Mouse (Mus musculus): ENCODE measurements at regions not wholly inside any gene's neighbourhood (a gene's known extent, or its start where the extent isn't known, plus 50 kb on each side); places are given as distances from the start of the nearest gene placed in this dataset.

DNA sequence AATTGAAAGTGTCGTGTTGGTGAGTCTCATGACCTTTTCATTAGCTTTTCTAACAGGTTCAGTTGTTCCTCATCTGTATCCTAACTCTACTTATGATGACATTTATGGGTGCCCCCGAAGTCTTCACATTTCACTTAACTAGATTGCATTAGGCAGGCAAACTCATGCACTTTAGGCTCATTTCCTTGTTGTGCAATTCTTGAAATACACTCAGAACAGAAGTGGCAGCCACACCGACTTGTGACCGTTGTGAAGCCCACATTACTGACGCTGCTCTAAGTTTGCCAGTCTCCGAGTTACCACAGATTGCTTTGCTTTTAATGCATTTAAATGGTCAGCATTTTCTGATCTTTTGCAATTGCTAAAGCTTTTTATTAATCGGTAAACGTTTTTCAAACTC, 414.8 kb downstream of the Trim52 start:
- no peak overlapping the region for H3K27ac ChIP-seq (ENCODE audit: low read length)
- no peaks in the 10 kb centered on the region for H3K4me1 ChIP-seq (ENCODE audit: control insufficient read depth, low read depth, low read length)
- 53% methylated on average over 8 of the region's 8 CpGs for WGBS (ENCODE audit: insufficient replicate concordance)
- H3K9me3 ChIP-seq (replicated peaks; ENCODE audit: control insufficient read depth, low read length) = no peaks in the 10 kb centered on the region
- ATAC-seq (ENCODE audit: low read depth) = no peak
- H3K36me3 ChIP-seq (ENCODE audit: control insufficient read depth, insufficient read depth) = no peaks in the 10 kb centered on the region
- no peak overlapping the region for H3K4me3 ChIP-seq (ENCODE audit: low read depth, low read length)
- no peak overlapping the region for H3K4me2 ChIP-seq (ENCODE audit: low read depth, low read length)
- H3K9ac ChIP-seq (ENCODE audit: low read depth, low read length) = no peak overlapping the region
- H3K27me3 ChIP-seq (ENCODE audit: control insufficient read depth, insufficient read depth, low read depth, low read length) = no peaks in the 10 kb centered on the region

DNA sequence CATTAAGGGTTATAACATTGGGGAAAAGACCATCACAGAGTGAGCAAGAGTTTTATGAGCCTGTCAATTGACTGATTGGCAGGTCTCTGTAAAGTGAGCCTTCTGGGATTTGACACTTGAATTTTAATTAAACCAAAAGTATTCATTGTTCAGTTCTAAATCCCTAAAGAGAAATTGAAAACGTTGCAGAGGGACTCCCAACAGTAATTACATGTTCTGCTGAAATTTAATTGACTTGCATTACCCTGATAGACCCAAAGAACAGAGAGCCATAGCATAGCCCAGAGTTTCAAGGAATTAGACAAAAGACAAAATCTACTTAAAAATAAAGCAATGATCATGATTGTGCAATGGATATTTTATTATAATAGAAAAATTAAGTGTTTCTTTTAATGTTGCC, 444.2 kb downstream of the Trim52 start:
- Histone ChIP-seq H3K9me3 (replicated peaks; ENCODE audit: control insufficient read depth, low read length) (no peaks in the 10 kb centered on the region), H3K9ac (ENCODE audit: low read depth, low read length) (no peak overlapping the region), H3K4me1 (ENCODE audit: control insufficient read depth, low read depth, low read length) (no peaks in the 10 kb centered on the region), H3K27ac (ENCODE audit: low read length) (no peak overlapping the region), H3K4me3 (ENCODE audit: low read depth, low read length) (no peak overlapping the region), H3K36me3 (ENCODE audit: control insufficient read depth, insufficient read depth) (no peaks in the 10 kb centered on the region), H3K4me2 (ENCODE audit: low read depth, low read length) (no peak overlapping the region), H3K27me3 (ENCODE audit: control insufficient read depth, insufficient read depth, low read depth, low read length) (no peaks in the 10 kb centered on the region)
- WGBS (ENCODE audit: insufficient replicate concordance) = 14% methylated on average over 1 of the region's 1 CpGs
- ATAC-seq (ENCODE audit: low read depth) = no peak

DNA sequence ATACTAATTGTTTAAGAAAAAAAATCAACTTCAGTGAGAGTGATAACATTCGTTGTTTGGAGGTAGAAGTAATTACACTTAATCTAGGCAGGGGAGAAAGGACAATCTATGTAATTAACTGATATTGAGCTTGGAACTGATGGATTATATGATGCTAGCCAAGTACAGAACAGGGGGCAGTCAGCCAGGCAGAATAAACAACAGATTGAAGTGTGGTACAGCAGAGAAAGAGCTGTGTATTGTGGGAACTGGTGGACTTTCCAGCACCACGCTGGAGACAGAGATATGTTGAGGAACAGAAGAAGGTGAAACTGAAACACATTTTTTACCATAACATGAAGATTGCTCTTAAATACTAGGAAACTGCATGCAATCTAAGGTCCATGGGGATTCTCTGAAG, 473.3 kb downstream of the Trim52 start:
- no peaks in the 10 kb centered on the region for H3K36me3 ChIP-seq (ENCODE audit: control insufficient read depth, insufficient read depth)
- no peaks in the 10 kb centered on the region for H3K4me1 ChIP-seq (ENCODE audit: control insufficient read depth, low read depth, low read length)
- WGBS (ENCODE audit: insufficient replicate concordance) = 61% methylated on average over 2 of the region's 2 CpGs
- H3K4me3 ChIP-seq (ENCODE audit: low read depth, low read length) = no peak overlapping the region
- H3K9me3 ChIP-seq (replicated peaks; ENCODE audit: control insufficient read depth, low read length) = no peaks in the 10 kb centered on the region
- no peak overlapping the region for H3K4me2 ChIP-seq (ENCODE audit: low read depth, low read length)
- H3K27ac ChIP-seq (ENCODE audit: low read length) = no peak overlapping the region
- H3K9ac ChIP-seq (ENCODE audit: low read depth, low read length) = no peak overlapping the region
- no peak for ATAC-seq (ENCODE audit: low read depth)
- H3K27me3 ChIP-seq (ENCODE audit: control insufficient read depth, insufficient read depth, low read depth, low read length) = no peaks in the 10 kb centered on the region

DNA sequence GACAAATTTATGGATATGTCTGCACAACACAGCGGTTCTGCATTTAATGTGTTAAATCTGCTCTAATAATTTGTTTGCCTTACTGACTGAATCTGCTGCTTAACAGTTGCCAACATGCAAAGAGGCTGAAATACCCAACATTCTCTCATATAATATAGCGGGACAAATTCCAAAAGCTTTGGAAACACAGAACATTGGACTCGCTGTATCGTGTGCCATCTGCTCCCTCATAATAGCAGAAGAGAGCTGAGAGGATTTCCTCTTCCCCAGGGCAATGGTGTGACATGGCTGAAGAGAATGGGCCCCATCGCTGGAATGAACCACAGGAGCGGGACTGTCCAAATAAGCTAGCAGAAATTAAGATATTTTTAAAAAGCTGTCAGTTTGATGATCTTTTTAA, 475.9 kb downstream of the Trim52 start:
- Histone ChIP-seq H3K4me1 (ENCODE audit: control insufficient read depth, low read depth, low read length) (no peaks in the 10 kb centered on the region), H3K9me3 (replicated peaks; ENCODE audit: control insufficient read depth, low read length) (no peaks in the 10 kb centered on the region), H3K4me3 (ENCODE audit: low read depth, low read length) (no peak overlapping the region), H3K9ac (ENCODE audit: low read depth, low read length) (no peak overlapping the region), H3K4me2 (ENCODE audit: low read depth, low read length) (no peak overlapping the region), H3K36me3 (ENCODE audit: control insufficient read depth, insufficient read depth) (no peaks in the 10 kb centered on the region), H3K27me3 (ENCODE audit: control insufficient read depth, insufficient read depth, low read depth, low read length) (no peaks in the 10 kb centered on the region), H3K27ac (ENCODE audit: low read length) (no peak overlapping the region)
- 58% methylated on average over 6 of the region's 6 CpGs for WGBS (ENCODE audit: insufficient replicate concordance)
- ATAC-seq (ENCODE audit: low read depth) = no peak

DNA sequence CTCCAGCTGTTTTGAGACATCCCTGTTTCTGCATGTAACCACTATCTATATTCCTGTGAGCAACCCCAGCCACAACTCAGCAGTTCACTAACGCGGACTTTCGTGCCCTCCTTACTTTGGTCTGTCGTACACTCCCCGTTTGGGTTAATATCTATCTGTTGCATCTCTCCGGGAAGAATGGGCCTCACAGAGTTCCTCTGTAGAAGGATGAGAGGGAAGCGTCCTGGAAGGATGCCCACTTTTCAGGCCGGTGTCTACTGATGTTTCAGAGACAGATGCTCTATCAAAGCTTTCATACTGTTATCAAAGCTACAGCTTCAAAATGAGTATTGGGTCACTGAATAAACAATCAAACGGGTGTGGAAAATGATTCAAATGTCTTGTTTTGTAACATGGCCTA, 487.4 kb downstream of the Trim52 start:
- Histone ChIP-seq H3K4me1 (ENCODE audit: control insufficient read depth, low read depth, low read length) (no peaks in the 10 kb centered on the region), H3K27me3 (ENCODE audit: control insufficient read depth, insufficient read depth, low read depth, low read length) (no peaks in the 10 kb centered on the region), H3K27ac (ENCODE audit: low read length) (no peak overlapping the region), H3K36me3 (ENCODE audit: control insufficient read depth, insufficient read depth) (no peaks in the 10 kb centered on the region), H3K9me3 (replicated peaks; ENCODE audit: control insufficient read depth, low read length) (no peaks in the 10 kb centered on the region), H3K4me2 (ENCODE audit: low read depth, low read length) (no peak overlapping the region), H3K4me3 (ENCODE audit: low read depth, low read length) (no peak overlapping the region), H3K9ac (ENCODE audit: low read depth, low read length) (no peak overlapping the region)
- WGBS (ENCODE audit: insufficient replicate concordance) = 73% methylated on average over 9 of the region's 9 CpGs
- no peak for ATAC-seq (ENCODE audit: low read depth)

DNA sequence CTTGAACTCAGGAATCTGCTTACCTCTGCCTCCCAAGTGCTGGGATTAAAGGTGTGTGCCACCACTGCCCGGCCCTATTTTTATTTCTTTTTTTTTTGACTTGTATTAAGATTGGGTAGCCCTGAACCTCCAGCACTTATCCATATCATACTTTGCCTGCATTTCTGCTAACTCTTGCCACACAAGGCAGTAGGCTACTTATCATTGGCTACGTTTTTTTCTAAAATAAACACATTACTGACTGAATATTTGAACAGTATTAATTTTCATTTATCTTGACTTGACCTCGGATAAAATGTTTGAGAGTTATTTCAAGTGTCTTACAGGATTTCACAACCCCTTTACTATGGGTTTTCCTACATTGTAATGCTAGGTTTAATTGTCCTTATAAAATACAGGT, 488.0 kb downstream of the Trim52 start:
- ATAC-seq (ENCODE audit: low read depth) = no peak
- WGBS (ENCODE audit: insufficient replicate concordance) = 50% methylated on average over 3 of the region's 3 CpGs
- Histone ChIP-seq H3K9ac (ENCODE audit: low read depth, low read length) (no peak overlapping the region), H3K4me3 (ENCODE audit: low read depth, low read length) (no peak overlapping the region), H3K27me3 (ENCODE audit: control insufficient read depth, insufficient read depth, low read depth, low read length) (no peaks in the 10 kb centered on the region), H3K4me1 (ENCODE audit: control insufficient read depth, low read depth, low read length) (no peaks in the 10 kb centered on the region), H3K27ac (ENCODE audit: low read length) (no peak overlapping the region), H3K36me3 (ENCODE audit: control insufficient read depth, insufficient read depth) (no peaks in the 10 kb centered on the region), H3K4me2 (ENCODE audit: low read depth, low read length) (no peak overlapping the region), H3K9me3 (replicated peaks; ENCODE audit: control insufficient read depth, low read length) (no peaks in the 10 kb centered on the region)

DNA sequence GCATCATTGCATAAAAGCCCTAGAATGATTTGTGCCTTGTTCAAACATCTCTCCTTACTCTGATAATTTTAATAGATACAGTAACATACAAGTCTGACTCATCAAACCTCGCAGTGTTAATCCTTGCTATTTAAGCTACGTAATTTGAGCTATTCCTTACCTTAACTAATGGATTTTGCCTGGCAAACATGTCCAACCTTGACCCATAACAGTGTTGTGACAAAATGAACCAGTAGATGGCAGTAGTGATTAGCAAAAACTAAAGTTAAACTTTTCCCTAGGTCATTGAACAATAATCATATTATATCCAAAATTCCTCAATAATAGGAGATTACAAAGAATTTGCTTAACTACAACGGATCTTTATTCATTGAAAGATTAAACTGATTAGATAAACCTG, 501.0 kb downstream of the Trim52 start:
- no peaks in the 10 kb centered on the region for H3K36me3 ChIP-seq (ENCODE audit: control insufficient read depth, insufficient read depth)
- no peaks in the 10 kb centered on the region for H3K4me1 ChIP-seq (ENCODE audit: control insufficient read depth, low read depth, low read length)
- no peaks in the 10 kb centered on the region for H3K27me3 ChIP-seq (ENCODE audit: control insufficient read depth, insufficient read depth, low read depth, low read length)
- WGBS (ENCODE audit: insufficient replicate concordance) = 12% methylated on average over 3 of the region's 3 CpGs
- ATAC-seq (ENCODE audit: low read depth) = no peak
- no peak overlapping the region for H3K9ac ChIP-seq (ENCODE audit: low read depth, low read length)
- no peak overlapping the region for H3K4me3 ChIP-seq (ENCODE audit: low read depth, low read length)
- H3K4me2 ChIP-seq (ENCODE audit: low read depth, low read length) = no peak overlapping the region
- H3K9me3 ChIP-seq (replicated peaks; ENCODE audit: control insufficient read depth, low read length) = no peaks in the 10 kb centered on the region
- no peak overlapping the region for H3K27ac ChIP-seq (ENCODE audit: low read length)

DNA sequence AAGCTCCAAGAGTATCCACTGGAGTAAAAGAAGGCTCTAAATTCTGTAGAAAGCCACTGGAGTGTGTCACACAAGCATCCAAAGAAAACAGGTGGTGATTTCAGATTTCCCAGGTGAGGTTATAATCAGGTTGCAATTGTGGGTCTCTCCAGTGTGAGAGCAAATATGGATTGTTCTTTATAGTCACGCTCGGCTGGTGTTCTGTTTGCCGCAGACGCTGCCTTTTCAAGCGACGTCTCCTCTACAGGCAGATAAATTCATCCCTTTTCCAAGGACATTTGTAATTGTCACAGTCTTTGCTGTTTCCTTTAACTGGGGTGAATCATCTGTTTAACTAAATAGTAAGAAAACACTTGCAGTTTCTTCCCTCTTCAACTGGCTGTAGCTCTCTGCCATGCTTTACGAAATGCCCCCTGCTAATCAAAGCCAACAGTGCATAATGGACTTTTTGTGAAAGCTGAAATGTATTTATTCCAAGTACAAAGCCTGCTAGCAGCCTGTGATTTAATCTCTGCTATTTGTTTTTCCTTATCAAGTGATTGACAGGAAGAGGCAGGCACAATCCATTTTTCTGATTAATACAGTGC, 502.4 kb downstream of the Trim52 start:
- 62% methylated on average over 7 of the region's 7 CpGs for WGBS (ENCODE audit: insufficient replicate concordance)
- Histone ChIP-seq H3K27ac (ENCODE audit: low read length) (no peak overlapping the region), H3K9ac (ENCODE audit: low read depth, low read length) (no peak overlapping the region), H3K4me3 (ENCODE audit: low read depth, low read length) (no peak overlapping the region), H3K4me2 (ENCODE audit: low read depth, low read length) (no peak overlapping the region), H3K36me3 (ENCODE audit: control insufficient read depth, insufficient read depth) (no peaks in the 10 kb centered on the region), H3K9me3 (replicated peaks; ENCODE audit: control insufficient read depth, low read length) (no peaks in the 10 kb centered on the region), H3K27me3 (ENCODE audit: control insufficient read depth, insufficient read depth, low read depth, low read length) (no peaks in the 10 kb centered on the region), H3K4me1 (ENCODE audit: control insufficient read depth, low read depth, low read length) (no peaks in the 10 kb centered on the region)
- no peak for ATAC-seq (ENCODE audit: low read depth)

All from liver, embryonic 16.5 days (tissue).